Mouse (Mus musculus): Measurements from ENCODE around the gene Vps13d.

GRCm38 (mm10) chr4:144971048-144971447 is 223.8 kb downstream of the Vps13d start:
- TF ChIP-seq CTCF (conservative IDR thresholded peaks at IDR 0.05 in 1 of 2, IDR thresholded peaks at IDR 0.05 in 1 of 2; ENCODE audit: low read depth in 2 of 2, low read length in 2 of 2) = no peak
- no peak for TF ChIP-seq POLR2A (IDR thresholded peaks at IDR 0.05; ENCODE audit: low read depth, low read length)
- no peak for TF ChIP-seq ZKSCAN1 (IDR thresholded peaks at IDR 0.05; ENCODE audit: borderline replicate concordance, low read depth, low read length)
- TF ChIP-seq SMC3 (IDR thresholded peaks at IDR 0.05; ENCODE audit: low read depth, low read length) = no peak
- TF ChIP-seq TBP (conservative IDR thresholded peaks at IDR 0.05; ENCODE audit: low read depth, low read length) = no peak

Data from CH12.LX (cell line).